Mouse (Mus musculus): ENCODE measurements around the gene Slc25a31. TPM values are rescaled to one million over a fixed set of nuclear protein-coding genes. Genes with fewer than 3 reads are reported as not detected.

Slc25a31 gene
- polyA plus RNA-seq, 1 experiment from 2014 or later, result not detected

DNA sequence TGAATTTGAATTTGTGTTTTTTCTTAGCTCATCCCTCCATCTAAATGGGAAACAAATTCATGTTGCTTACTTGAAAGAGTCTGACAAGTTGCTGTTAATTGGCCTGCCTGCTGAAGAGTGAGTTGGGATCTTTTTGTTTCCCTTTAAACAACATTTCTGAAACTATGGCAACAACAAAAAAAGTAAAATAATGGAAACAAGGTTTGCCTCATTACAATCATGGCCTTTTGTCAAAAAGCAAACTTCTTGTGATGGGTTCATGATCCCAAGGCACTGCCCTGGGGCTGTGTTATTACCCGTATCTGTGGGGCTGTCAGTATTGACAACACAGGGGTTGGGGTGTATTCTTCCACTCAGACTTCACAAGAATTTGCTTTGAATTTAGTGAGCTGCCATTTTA is 29.8 kb upstream of the Slc25a31 start:
- Histone ChIP-seq H3K4me2 (replicated peaks; ENCODE audit: low read depth, low read length) (no peak overlapping the region), H3K4me3 (ENCODE audit: low read depth, low read length) (no peak overlapping the region), H3K9me3 (ENCODE audit: control insufficient read depth, low read depth, low read length) (no peaks in the 10 kb centered on the region), H3K9ac (replicated peaks; ENCODE audit: low read depth, low read length) (no peak overlapping the region), H3K4me1 (ENCODE audit: control insufficient read depth, insufficient read depth, low read length) (no peaks in the 10 kb centered on the region), H3K27me3 (ENCODE audit: control insufficient read depth, insufficient read depth, low read length) (no peaks in the 10 kb centered on the region), H3K27ac (ENCODE audit: low read length) (no peak overlapping the region), H3K36me3 (ENCODE audit: control insufficient read depth, insufficient read depth, low read length) (no peaks in the 10 kb centered on the region)
- no peak for ATAC-seq (ENCODE audit: insufficient number of reproducible peaks, insufficient read depth, low FRiP score, low read depth)
- WGBS, result 75% methylated on average over 1 of the region's 1 CpGs

DNA sequence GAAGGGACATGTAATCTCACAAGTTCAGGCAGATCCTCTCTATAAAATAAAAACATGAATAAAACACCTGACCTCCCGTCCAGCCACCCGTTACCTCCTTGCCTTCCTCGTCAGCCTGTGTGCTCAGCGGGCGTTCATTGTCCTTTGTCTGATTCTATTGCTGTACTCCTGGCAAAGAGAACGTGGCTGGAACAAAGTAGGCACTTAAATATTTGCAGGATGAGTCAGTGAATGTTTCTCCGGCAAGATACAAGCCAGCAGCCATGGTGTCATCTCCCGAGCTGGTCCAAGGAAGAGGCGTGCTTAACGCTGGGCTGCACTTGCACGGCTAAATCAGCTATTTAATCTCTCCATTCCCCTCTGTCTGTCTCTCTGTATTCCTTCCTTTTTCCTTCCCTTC is 26.3 kb upstream of the Slc25a31 start:
- WGBS, result 53% methylated on average over 11 of the region's 11 CpGs
- no peak for ATAC-seq (ENCODE audit: insufficient number of reproducible peaks, insufficient read depth, low FRiP score, low read depth)
- Histone ChIP-seq H3K4me1 (ENCODE audit: control insufficient read depth, insufficient read depth, low read length) (peaks cover 8% of the 10 kb centered on the region; the same call in 1 of the 2 replicates), H3K36me3 (ENCODE audit: control insufficient read depth, insufficient read depth, low read length) (no peaks in the 10 kb centered on the region), H3K27ac (ENCODE audit: low read length) (no peak overlapping the region), H3K9me3 (ENCODE audit: control insufficient read depth, low read depth, low read length) (no peaks in the 10 kb centered on the region), H3K27me3 (ENCODE audit: control insufficient read depth, insufficient read depth, low read length) (no peaks in the 10 kb centered on the region), H3K4me3 (ENCODE audit: low read depth, low read length) (no peak overlapping the region), H3K9ac (replicated peaks; ENCODE audit: low read depth, low read length) (no peak overlapping the region), H3K4me2 (replicated peaks; ENCODE audit: low read depth, low read length) (no peak overlapping the region)

DNA sequence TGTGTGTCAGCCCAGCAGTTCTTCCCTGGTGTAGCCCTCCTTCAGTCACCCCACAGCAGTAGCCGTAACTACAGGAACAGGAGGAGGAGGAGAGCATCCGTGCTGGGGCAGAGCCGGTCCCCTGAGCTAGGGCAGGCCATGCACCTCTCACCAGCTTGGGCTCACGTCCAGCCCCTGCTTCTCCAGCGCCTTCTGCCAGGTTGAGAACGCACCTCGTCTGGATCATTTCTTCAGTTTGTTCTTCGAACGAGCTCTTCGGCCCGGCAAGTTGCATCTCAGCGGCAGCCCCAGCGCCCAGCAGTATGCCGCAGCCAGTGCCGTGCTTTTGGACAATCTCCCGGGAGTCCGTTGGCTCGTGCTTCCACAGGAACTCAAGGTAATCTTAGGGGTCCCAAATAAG is 25.5 kb upstream of the Slc25a31 start:
- no peak for ATAC-seq (ENCODE audit: insufficient number of reproducible peaks, insufficient read depth, low FRiP score, low read depth)
- H3K9me3 ChIP-seq (ENCODE audit: control insufficient read depth, low read depth, low read length), result no peaks in the 10 kb centered on the region
- no peaks in the 10 kb centered on the region for H3K36me3 ChIP-seq (ENCODE audit: control insufficient read depth, insufficient read depth, low read length)
- no peak overlapping the region for H3K27ac ChIP-seq (ENCODE audit: low read length)
- H3K4me2 ChIP-seq (replicated peaks; ENCODE audit: low read depth, low read length), result no peak overlapping the region
- no peak overlapping the region for H3K9ac ChIP-seq (replicated peaks; ENCODE audit: low read depth, low read length)
- peaks cover 8% of the 10 kb centered on the region; the same call in 1 of the 2 replicates for H3K4me1 ChIP-seq (ENCODE audit: control insufficient read depth, insufficient read depth, low read length)
- no peaks in the 10 kb centered on the region for H3K27me3 ChIP-seq (ENCODE audit: control insufficient read depth, insufficient read depth, low read length)
- no peak overlapping the region for H3K4me3 ChIP-seq (ENCODE audit: low read depth, low read length)
- whole genome bisulfite sequencing, result 93% methylated on average over 18 of the region's 18 CpGs

DNA sequence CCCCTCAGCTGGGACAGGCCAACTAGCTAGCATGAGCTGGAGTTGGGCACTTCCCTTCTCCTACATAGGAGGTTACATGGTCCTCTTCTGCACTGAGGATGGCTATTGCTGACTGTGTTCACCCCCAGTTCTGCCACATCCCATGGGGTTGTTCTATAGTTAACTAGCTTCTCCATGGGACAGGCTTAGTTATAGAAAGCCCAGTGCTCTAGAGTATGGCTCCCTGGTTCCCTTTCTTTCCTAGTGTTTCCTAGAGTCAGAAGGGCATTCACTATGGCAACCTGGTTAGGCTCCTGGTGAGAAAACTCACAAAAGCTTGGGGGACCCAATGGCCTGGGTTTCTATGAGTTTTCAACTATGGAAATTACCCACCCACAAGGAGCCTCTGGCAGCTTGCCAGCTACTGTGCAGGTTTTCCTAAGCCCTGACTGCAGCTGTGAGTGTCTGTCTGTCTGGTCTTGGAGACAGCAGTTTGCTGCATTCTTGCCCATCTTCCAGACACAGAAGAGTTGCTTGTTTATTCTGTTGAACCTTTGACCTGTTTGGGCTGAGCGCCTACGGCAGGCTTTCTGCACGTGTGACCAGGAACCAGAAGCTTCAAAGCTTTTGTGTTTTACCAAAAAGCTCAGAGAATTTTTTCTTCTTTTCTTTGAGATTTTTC is 22.7 kb upstream of the Slc25a31 start:
- ATAC-seq (ENCODE audit: insufficient number of reproducible peaks, insufficient read depth, low FRiP score, low read depth), result peak; percentile 42

DNA sequence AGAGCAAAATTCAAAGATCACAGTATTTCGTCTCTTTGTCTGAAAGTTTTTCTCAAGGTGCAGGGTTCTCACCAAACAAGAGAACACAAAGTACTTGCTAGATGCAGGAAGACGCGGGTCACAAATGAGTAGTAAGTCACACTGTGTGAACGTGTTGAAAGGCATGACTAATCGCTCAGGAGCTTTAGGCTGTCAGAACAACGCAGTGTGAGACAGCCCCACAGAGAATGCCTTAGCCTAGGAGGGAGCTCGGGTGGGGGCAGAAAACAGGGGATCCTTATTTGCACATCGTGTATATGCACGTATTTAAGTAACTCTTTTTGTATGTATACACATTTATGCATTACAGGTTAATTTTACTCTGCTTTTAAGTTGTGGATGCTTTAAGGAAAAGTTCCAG is 21.8 kb upstream of the Slc25a31 start:
- Histone ChIP-seq H3K4me2 (replicated peaks; ENCODE audit: low read depth, low read length) (no peak overlapping the region), H3K4me1 (ENCODE audit: control insufficient read depth, insufficient read depth, low read length) (peaks cover 8% of the 10 kb centered on the region; the same call in 1 of the 2 replicates), H3K9ac (replicated peaks; ENCODE audit: low read depth, low read length) (no peak overlapping the region), H3K36me3 (ENCODE audit: control insufficient read depth, insufficient read depth, low read length) (no peaks in the 10 kb centered on the region), H3K27me3 (ENCODE audit: control insufficient read depth, insufficient read depth, low read length) (no peaks in the 10 kb centered on the region), H3K9me3 (ENCODE audit: control insufficient read depth, low read depth, low read length) (no peaks in the 10 kb centered on the region), H3K4me3 (ENCODE audit: low read depth, low read length) (no peak overlapping the region), H3K27ac (ENCODE audit: low read length) (no peak overlapping the region)
- WGBS, result 52% methylated on average over 9 of the region's 9 CpGs
- no peak for ATAC-seq (ENCODE audit: insufficient number of reproducible peaks, insufficient read depth, low FRiP score, low read depth)

More for the DNA sequence above, 22.7 kb upstream of the Slc25a31 start:
- no peak overlapping the region for H3K4me2 ChIP-seq (replicated peaks; ENCODE audit: low read depth, low read length)
- no peak overlapping the region for H3K27ac ChIP-seq (ENCODE audit: low read length)
- H3K9me3 ChIP-seq (ENCODE audit: control insufficient read depth, low read depth, low read length), result no peaks in the 10 kb centered on the region
- no peaks in the 10 kb centered on the region for H3K27me3 ChIP-seq (ENCODE audit: control insufficient read depth, insufficient read depth, low read length)
- H3K4me1 ChIP-seq (ENCODE audit: control insufficient read depth, insufficient read depth, low read length), result peaks cover 8% of the 10 kb centered on the region; the same call in 1 of the 2 replicates
- H3K4me3 ChIP-seq (ENCODE audit: low read depth, low read length), result no peak overlapping the region
- H3K36me3 ChIP-seq (ENCODE audit: control insufficient read depth, insufficient read depth, low read length), result no peaks in the 10 kb centered on the region
- 18% methylated on average over 3 of the region's 3 CpGs for WGBS
- no peak overlapping the region for H3K9ac ChIP-seq (replicated peaks; ENCODE audit: low read depth, low read length)

DNA sequence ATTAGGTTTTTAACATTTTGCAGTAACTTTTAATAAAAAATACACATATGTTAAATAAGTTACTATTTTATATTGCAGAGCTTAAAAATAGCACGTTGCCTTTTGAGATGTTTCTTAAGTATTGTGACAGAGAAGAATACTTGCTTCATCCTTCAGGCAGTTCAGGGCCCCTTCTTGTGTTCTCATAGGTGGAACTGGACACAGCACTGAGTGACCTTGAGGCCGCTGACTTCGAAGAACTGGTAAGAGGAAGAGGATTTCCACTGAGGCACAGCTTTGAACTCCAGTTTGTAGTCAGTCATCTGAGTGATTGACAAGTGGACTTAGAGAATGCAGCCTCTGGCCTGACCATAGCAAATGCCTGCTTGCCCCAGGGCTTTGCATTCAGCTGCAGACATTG is 21.1 kb upstream of the Slc25a31 start:
- Histone ChIP-seq H3K4me3 (ENCODE audit: low read depth, low read length) (no peak overlapping the region), H3K9me3 (ENCODE audit: control insufficient read depth, low read depth, low read length) (no peaks in the 10 kb centered on the region), H3K36me3 (ENCODE audit: control insufficient read depth, insufficient read depth, low read length) (no peaks in the 10 kb centered on the region), H3K27ac (ENCODE audit: low read length) (no peak overlapping the region), H3K4me2 (replicated peaks; ENCODE audit: low read depth, low read length) (no peak overlapping the region), H3K9ac (replicated peaks; ENCODE audit: low read depth, low read length) (no peak overlapping the region), H3K27me3 (ENCODE audit: control insufficient read depth, insufficient read depth, low read length) (no peaks in the 10 kb centered on the region), H3K4me1 (ENCODE audit: control insufficient read depth, insufficient read depth, low read length) (peaks cover 8% of the 10 kb centered on the region; the same call in 1 of the 2 replicates)
- 82% methylated on average over 3 of the region's 3 CpGs for WGBS
- no peak for ATAC-seq (ENCODE audit: insufficient number of reproducible peaks, insufficient read depth, low FRiP score, low read depth)

DNA sequence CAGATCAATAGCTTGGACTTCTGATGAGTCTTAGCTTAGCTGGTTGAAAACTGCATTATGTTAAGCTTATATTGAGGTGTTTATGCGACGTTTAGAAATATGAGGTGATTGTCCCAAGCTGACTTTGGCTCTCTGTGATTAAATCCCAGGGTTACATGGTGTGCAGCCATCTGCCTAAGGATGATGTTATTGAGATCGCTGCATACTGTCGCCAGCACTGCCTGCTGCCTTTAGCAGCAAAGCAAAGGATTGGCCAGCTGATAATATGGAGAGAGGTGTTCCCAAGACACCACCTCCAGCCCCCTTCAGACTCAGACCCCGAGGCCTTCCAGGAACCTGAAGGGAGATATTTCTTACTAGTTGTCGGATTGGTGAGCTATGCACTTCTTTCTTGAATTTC is 17.1 kb upstream of the Slc25a31 start:
- Histone ChIP-seq H3K36me3 (ENCODE audit: control insufficient read depth, insufficient read depth, low read length) (no peaks in the 10 kb centered on the region), H3K9me3 (ENCODE audit: control insufficient read depth, low read depth, low read length) (no peaks in the 10 kb centered on the region), H3K4me3 (ENCODE audit: low read depth, low read length) (no peak overlapping the region), H3K4me2 (replicated peaks; ENCODE audit: low read depth, low read length) (no peak overlapping the region), H3K4me1 (ENCODE audit: control insufficient read depth, insufficient read depth, low read length) (no peaks in the 10 kb centered on the region), H3K9ac (replicated peaks; ENCODE audit: low read depth, low read length) (no peak overlapping the region), H3K27ac (ENCODE audit: low read length) (no peak overlapping the region), H3K27me3 (ENCODE audit: control insufficient read depth, insufficient read depth, low read length) (no peaks in the 10 kb centered on the region)
- ATAC-seq (ENCODE audit: insufficient number of reproducible peaks, insufficient read depth, low FRiP score, low read depth), result no peak
- 75% methylated on average over 6 of the region's 6 CpGs for WGBS

DNA sequence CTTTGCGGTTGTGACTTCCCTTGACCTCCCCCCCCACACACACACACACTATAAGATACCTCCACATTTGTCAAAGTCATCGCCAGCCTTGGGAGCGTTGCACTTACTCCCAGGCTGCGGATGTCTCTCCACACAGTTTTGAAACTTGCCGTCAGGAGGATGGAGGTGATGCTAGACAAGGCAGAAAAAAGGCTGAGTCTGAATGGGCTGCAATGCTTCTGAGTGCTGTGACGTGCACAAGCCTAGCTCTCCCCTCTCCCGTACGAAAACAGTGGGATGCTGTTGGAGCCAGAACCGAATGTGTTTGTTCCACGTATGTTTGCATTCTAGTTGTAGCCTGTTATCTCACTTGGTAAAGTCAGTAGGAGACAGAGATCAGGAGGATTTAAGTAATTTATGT is 15.2 kb upstream of the Slc25a31 start:
- ATAC-seq (ENCODE audit: insufficient number of reproducible peaks, insufficient read depth, low FRiP score, low read depth), result no peak
- 72% methylated on average over 10 of the region's 10 CpGs for WGBS
- Histone ChIP-seq H3K4me3 (ENCODE audit: low read depth, low read length) (no peak overlapping the region), H3K36me3 (ENCODE audit: control insufficient read depth, insufficient read depth, low read length) (no peaks in the 10 kb centered on the region), H3K27ac (ENCODE audit: low read length) (no peak overlapping the region), H3K9me3 (ENCODE audit: control insufficient read depth, low read depth, low read length) (no peaks in the 10 kb centered on the region), H3K27me3 (ENCODE audit: control insufficient read depth, insufficient read depth, low read length) (no peaks in the 10 kb centered on the region), H3K4me2 (replicated peaks; ENCODE audit: low read depth, low read length) (no peak overlapping the region), H3K9ac (replicated peaks; ENCODE audit: low read depth, low read length) (no peak overlapping the region), H3K4me1 (ENCODE audit: control insufficient read depth, insufficient read depth, low read length) (no peaks in the 10 kb centered on the region)

DNA sequence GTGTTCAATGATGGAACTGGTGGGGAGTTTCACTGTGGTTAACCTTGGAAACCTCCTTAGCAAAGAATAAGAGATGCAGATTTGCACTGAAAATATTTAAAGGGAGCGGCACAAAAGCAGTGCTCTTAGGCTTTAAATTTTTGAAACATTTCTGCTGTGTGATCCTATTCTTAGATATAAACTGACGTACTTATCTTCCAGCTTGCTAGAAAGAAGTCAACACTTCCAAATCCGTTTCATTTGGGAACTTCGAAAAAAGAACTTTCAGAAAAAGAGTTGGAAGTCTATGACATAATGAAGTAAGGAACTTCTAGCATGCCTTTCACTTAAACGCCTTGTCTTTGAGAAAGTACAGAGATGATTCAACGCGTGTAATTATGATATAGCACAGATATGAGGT is 14.7 kb upstream of the Slc25a31 start:
- Histone ChIP-seq H3K9me3 (ENCODE audit: control insufficient read depth, low read depth, low read length) (no peaks in the 10 kb centered on the region), H3K4me2 (replicated peaks; ENCODE audit: low read depth, low read length) (no peak overlapping the region), H3K36me3 (ENCODE audit: control insufficient read depth, insufficient read depth, low read length) (peaks cover 3% of the 10 kb centered on the region; the same call in 1 of the 2 replicates), H3K4me3 (ENCODE audit: low read depth, low read length) (no peak overlapping the region), H3K4me1 (ENCODE audit: control insufficient read depth, insufficient read depth, low read length) (no peaks in the 10 kb centered on the region), H3K27me3 (ENCODE audit: control insufficient read depth, insufficient read depth, low read length) (no peaks in the 10 kb centered on the region), H3K27ac (ENCODE audit: low read length) (no peak overlapping the region), H3K9ac (replicated peaks; ENCODE audit: low read depth, low read length) (no peak overlapping the region)
- no peak for ATAC-seq (ENCODE audit: insufficient number of reproducible peaks, insufficient read depth, low FRiP score, low read depth)
- WGBS, result 64% methylated on average over 7 of the region's 7 CpGs
